Mouse (Mus musculus) spleen, adult 2 months (tissue): ENCODE results near the gene I830077J02Rik. TPM values are rescaled to one million over a fixed set of nuclear protein-coding genes. Genes with fewer than 3 reads are reported as not detected.

Experiments used
- DNase-seq, 2 experiments: peaks; one replicate each; pipeline versions ENCODE4 v3.0.0 to v3.0.0-alpha.2; 2012 to 2021; ENCODE audit warnings: low spot score in 2 of 2, low read depth in 1 of 2
- H3K27ac ChIP-seq: fragments of 200-500 bp; 2 replicates; pipeline ENCODE4 v1.5.1; 2012; ENCODE audit warnings: low read length, inconsistent platforms; ENCODE audit not compliant: insufficient read depth
- H3K27me3 ChIP-seq: fragments of 200-500 bp; 2 replicates; pipeline ENCODE4 v1.6.1; 2012; ENCODE audit warnings: mild to moderate bottlenecking, moderate library complexity, low read length, inconsistent platforms; ENCODE audit not compliant: control insufficient read depth, insufficient read depth
- H3K36me3 ChIP-seq: fragments of 200-500 bp; 2 replicates; pipeline ENCODE4 v1.6.1; 2012; ENCODE audit warnings: mild to moderate bottlenecking, low read length, inconsistent platforms; ENCODE audit not compliant: control insufficient read depth, insufficient read depth
- H3K4me1 ChIP-seq: fragments of 200-500 bp; 2 replicates; pipeline ENCODE4 v1.6.1; 2011; ENCODE audit warnings: inconsistent platforms; ENCODE audit not compliant: control insufficient read depth, insufficient read depth, insufficient read length
- H3K4me3 ChIP-seq: fragments of 200-500 bp; 2 replicates; pipeline ENCODE4 v1.5.1; 2011; ENCODE audit warnings: mild to moderate bottlenecking, inconsistent platforms; ENCODE audit not compliant: insufficient read depth, insufficient read length; ENCODE audit errors: extremely low read depth
- CTCF ChIP-seq: fragments of 200-500 bp; IDR thresholded peaks from 2 replicates; pipeline ENCODE4 v1.5.1; 2011; ENCODE audit warnings: mild to moderate bottlenecking, inconsistent platforms; ENCODE audit not compliant: insufficient read depth, insufficient read length, insufficient replicate concordance; ENCODE audit errors: extremely low read depth
- POLR2A ChIP-seq: fragments of 200-500 bp; IDR thresholded peaks from 2 replicates; pipeline ENCODE4 v1.6.1; 2011; ENCODE audit warnings: low read depth, low read length, inconsistent platforms
- WGBS: fragments of 180-500 bp; shearing (Covaris S2); methylation state at CpG from one replicate; pipeline ENCODE4 v1.1.7; 2018; 5-methylcytosine and 5-hydroxymethylcytosine counted together
- polyA plus RNA-seq: library from polyadenylated mRNA; depleted of rRNA; stranded (reverse); fragments of >200 nt; gene quantifications from 2 replicates; pipeline ENCODE4 v1.2.3, GENCODE M21; 2012

I830077J02Rik gene
- polyA plus RNA-seq, 1 experiment, result 18.8 TPM

DNA sequence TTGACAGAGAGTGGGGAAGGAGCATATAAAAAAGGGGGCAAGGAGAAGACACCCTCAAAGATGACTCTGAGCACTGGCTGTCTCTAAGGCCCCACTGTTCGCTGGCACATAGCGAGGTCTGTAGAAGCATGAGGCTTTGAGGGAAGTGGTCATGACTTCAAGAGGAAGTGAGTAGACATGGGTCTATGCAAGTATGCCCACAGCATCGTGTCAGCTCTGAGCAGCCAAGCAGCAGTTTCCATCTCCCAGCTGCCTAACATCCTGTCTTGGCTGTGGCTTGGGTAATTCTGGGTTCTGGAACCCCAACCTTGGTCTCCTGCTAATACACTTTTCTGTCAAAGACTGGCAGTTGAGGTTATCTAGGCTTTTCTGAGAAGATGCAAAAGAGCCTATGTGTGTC is 31.7 kb downstream of the I830077J02Rik start:
- DNase-seq, result peak; percentile 68 to 78
- no peaks in the 10 kb centered on the region for H3K27me3 ChIP-seq
- H3K36me3 ChIP-seq, result no peaks in the 10 kb centered on the region
- no peak; the same call in 1 of the 2 replicates for TF ChIP-seq POLR2A
- no peak for TF ChIP-seq CTCF
- 4% methylated on average over 3 of the region's 3 CpGs for WGBS
- no peak overlapping the region for H3K4me3 ChIP-seq
- H3K4me1 ChIP-seq, result peaks cover 5% of the 10 kb centered on the region; the same call in 1 of the 2 replicates
- H3K27ac ChIP-seq, result peak overlapping the region; percentile 63

DNA sequence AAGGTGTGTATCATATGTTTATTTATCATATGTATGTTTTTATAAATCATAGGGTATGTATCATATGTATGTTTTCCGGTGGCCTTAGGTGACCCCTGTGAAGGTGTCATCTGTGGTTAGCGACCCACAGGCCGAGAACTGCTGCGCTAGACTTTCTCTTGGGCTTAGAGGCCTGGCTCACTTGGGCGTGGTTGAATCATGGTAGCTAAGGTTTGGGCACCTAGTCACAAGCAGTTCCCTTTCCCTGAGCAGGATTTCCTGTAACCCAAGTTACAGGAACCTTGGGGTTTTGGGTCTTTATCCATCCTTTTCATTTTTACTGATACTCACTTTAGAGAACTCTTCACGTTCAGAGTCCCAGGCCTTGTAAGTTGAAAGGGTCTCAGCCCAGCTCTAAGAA is 32.2 kb downstream of the I830077J02Rik start:
- Histone ChIP-seq H3K27me3 (no peaks in the 10 kb centered on the region), H3K4me1 (peaks cover 8% of the 10 kb centered on the region; the same call in 1 of the 2 replicates), H3K27ac (peak overlapping the region; percentile 63), H3K4me3 (no peak overlapping the region), H3K36me3 (no peaks in the 10 kb centered on the region)
- WGBS, result 39% methylated on average over 6 of the region's 6 CpGs
- TF ChIP-seq POLR2A (no peak), CTCF (no peak)
- DNase-seq, result no peak

DNA sequence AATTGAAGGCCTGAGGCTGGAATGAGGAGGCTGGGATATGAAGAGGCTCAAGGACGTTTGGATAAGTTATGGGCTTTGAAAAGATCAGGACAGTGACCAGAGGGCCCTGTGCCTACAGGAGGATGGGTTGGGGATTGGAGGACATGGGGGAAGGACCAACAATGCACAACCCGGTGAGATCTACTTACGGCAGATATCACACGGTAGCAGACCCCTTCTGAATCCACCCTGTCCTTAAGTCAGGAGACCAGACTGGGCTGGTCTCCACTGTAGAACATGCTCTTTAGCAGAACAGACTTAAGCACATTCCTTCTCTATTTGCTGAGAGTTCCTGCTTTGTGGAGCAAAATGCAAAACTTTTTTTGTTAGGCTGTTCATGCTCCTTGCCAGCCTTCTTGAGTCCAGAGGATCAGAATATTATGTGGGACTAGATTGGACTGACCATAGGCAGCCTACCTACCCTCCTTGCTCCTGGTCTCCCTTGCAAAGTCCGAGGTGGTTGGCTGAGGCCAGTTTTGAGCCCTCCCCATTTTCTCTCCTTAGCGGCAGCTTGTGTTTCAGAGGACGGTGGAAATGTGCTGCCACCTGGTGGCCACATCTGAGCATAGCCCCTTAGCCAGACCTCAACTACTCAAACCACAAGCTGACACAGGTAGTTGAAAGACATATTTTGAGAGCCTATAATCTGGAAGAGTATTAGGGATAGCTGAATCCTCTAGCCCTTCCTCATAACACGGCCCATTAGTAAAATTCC is 32.9 kb downstream of the I830077J02Rik start:
- WGBS, result 45% methylated on average over 8 of the region's 8 CpGs

DNA sequence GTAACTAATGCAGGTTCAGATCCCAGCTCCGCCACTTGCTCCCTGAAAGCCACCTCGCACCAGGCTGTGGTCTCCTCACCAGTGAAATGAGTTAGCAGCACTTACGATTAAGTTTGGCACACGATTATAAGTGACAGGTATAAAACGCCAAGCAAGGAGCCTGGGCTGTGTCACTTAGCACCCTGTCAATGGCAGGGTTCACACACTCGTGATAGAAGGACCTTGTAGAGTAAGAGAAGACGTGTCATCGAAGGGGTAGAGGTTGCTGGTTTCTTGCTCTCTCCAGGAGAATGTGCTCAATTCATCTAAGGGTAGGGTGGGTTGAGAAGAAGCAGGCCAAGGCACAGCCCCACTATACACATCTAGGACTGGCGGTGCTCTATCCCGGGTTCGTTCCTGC is 33.6 kb downstream of the I830077J02Rik start:
- Histone ChIP-seq H3K27ac (no peak overlapping the region), H3K4me3 (no peak overlapping the region), H3K36me3 (no peaks in the 10 kb centered on the region), H3K4me1 (peaks cover 12% of the 10 kb centered on the region; the same call in 1 of the 2 replicates), H3K27me3 (no peaks in the 10 kb centered on the region)
- WGBS, result 84% methylated on average over 11 of the region's 11 CpGs
- no peak for DNase-seq
- TF ChIP-seq POLR2A (no peak), CTCF (no peak)

More for the DNA sequence above, 32.9 kb downstream of the I830077J02Rik start:
- peak; percentile 79 to 82 for DNase-seq
- peak; percentile 91; the same call in 1 of the 2 replicates for TF ChIP-seq CTCF
- no peak for TF ChIP-seq POLR2A
- Histone ChIP-seq H3K27ac (no peak overlapping the region), H3K4me1 (peaks cover 8% of the 10 kb centered on the region; the same call in 1 of the 2 replicates), H3K36me3 (no peaks in the 10 kb centered on the region), H3K27me3 (no peaks in the 10 kb centered on the region), H3K4me3 (no peak overlapping the region)

DNA sequence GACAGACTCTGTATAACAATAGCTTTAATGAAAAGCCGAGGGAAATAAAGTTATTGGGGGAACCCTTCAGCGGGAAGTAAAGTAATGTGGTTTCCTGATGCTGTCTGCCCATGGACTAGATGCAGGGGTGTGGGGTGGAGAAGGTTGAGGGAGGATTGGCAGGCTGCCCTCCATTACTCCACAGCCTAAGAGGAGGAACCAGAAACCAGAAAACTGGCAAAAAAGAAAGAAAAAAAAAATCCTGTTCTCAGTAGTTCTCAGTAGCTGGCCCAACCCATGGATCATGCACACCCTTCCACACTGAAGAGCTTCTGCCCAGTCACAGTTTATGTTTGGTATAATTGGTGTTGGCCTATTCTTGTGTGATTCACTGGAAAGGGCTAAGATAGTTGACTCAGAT is 34.1 kb downstream of the I830077J02Rik start:
- WGBS, result 12% methylated on average over 2 of the region's 2 CpGs
- TF ChIP-seq CTCF (no peak), POLR2A (no peak)
- no peak for DNase-seq
- Histone ChIP-seq H3K27ac (no peak overlapping the region), H3K27me3 (no peaks in the 10 kb centered on the region), H3K4me1 (peaks cover 16% of the 10 kb centered on the region; the same call in 1 of the 2 replicates), H3K36me3 (no peaks in the 10 kb centered on the region), H3K4me3 (no peak overlapping the region)

DNA sequence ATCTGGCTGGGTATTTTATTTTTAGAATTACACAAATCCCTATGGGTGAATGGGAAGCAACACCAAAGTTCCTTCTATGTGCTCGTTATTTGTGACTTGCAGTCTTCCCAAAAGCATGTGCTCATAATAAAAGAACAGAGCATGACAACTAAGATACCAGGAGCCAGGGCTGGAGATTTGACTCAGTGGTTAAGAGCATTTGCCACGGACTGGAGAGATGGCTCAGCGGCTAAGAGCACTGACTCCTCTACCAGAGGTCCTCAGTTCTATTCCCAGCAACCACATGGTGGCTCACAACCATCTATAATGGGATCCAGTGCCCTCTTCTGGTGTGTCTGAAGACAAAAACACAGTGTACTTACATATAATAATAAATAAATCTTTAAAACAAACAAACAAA is 35.7 kb downstream of the I830077J02Rik start:
- no peak overlapping the region for H3K4me3 ChIP-seq
- peaks cover 19% of the 10 kb centered on the region; the same call in 1 of the 2 replicates for H3K4me1 ChIP-seq
- TF ChIP-seq POLR2A, result no peak
- TF ChIP-seq CTCF, result no peak
- DNase-seq, result peak in 1 of 2 experiments; percentile 1
- H3K27me3 ChIP-seq, result no peaks in the 10 kb centered on the region
- no peak overlapping the region for H3K27ac ChIP-seq
- 85% methylated on average over 3 of the region's 3 CpGs for WGBS
- H3K36me3 ChIP-seq, result no peaks in the 10 kb centered on the region
